Mouse (Mus musculus): ENCODE data around the gene Tnik. TPM values are rescaled to one million over a fixed set of nuclear protein-coding genes. Genes with fewer than 3 reads are reported as not detected.

The Tnik gene
- polyA plus RNA-seq, 1 experiment from 2014 or later = 16.9 TPM

DNA sequence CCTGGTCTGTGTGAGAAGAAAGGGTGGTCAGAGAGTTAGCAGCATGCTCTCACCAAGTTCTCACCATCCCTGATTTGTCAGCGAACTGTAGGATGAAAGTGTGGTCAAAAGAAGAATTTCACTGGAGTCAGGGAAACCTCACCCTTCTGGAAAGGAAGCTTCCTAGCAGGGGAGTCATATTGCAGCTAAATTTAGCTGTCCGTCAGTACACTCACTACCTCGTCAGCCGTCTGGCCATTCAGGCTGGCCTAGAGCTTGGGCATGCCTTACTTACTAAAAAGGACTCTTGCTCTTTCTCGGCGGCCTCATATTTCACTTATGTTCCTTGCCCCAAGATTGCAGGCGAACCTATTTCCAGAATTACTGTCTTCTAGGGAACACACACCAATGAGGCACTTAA is 222.7 kb downstream of the Tnik start:
- no peaks in the 10 kb centered on the region for H3K36me3 ChIP-seq (ENCODE audit: control insufficient read depth, insufficient read depth, low read length)
- no peak overlapping the region for H3K27ac ChIP-seq (ENCODE audit: low read length)
- ATAC-seq (ENCODE audit: insufficient read depth, low FRiP score) = no peak
- 75% methylated on average over 7 of the region's 7 CpGs for WGBS
- H3K9ac ChIP-seq (ENCODE audit: low read length) = no peak overlapping the region
- H3K4me1 ChIP-seq (ENCODE audit: control insufficient read depth, insufficient read depth, low read length) = no peaks in the 10 kb centered on the region
- 0 out of 2 replicates have a peak, but pooled peaks cover 4% of the 10 kb centered on the region for H3K9me3 ChIP-seq (replicated peaks; ENCODE audit: control insufficient read depth, low read length)
- H3K4me2 ChIP-seq (ENCODE audit: low read depth, low read length) = no peak overlapping the region
- no peaks in the 10 kb centered on the region for H3K27me3 ChIP-seq (ENCODE audit: control insufficient read depth, insufficient read depth, low read length)
- H3K4me3 ChIP-seq (replicated peaks; ENCODE audit: low read length) = no peak overlapping the region

DNA sequence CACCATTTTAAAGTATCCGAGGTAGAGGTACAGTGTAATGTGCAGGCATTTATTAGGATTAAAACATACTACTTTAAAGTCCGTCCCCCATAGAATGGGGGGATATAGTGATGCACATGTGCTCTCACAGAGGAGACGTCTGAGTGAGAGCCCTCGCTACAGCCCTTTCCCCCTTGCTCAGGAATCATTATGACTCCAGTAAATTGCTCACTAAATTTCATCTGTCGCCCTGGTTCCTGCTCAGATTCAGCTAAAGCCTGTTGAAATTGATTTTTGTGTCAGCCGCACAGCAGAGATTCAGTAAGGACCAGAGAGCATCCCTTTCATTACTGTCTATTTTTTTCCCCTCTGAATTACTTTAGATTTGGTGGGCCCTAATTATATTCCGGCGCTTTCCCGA is 224.4 kb downstream of the Tnik start:
- no peaks in the 10 kb centered on the region for H3K4me1 ChIP-seq (ENCODE audit: control insufficient read depth, insufficient read depth, low read length)
- H3K9ac ChIP-seq (ENCODE audit: low read length) = no peak overlapping the region
- H3K36me3 ChIP-seq (ENCODE audit: control insufficient read depth, insufficient read depth, low read length) = no peaks in the 10 kb centered on the region
- ATAC-seq (ENCODE audit: insufficient read depth, low FRiP score) = no peak
- 79% methylated on average over 9 of the region's 9 CpGs for WGBS
- 0 out of 2 replicates have a peak, but pooled peaks cover 4% of the 10 kb centered on the region for H3K9me3 ChIP-seq (replicated peaks; ENCODE audit: control insufficient read depth, low read length)
- no peak overlapping the region for H3K27ac ChIP-seq (ENCODE audit: low read length)
- no peak overlapping the region for H3K4me3 ChIP-seq (replicated peaks; ENCODE audit: low read length)
- H3K27me3 ChIP-seq (ENCODE audit: control insufficient read depth, insufficient read depth, low read length) = no peaks in the 10 kb centered on the region
- no peak overlapping the region for H3K4me2 ChIP-seq (ENCODE audit: low read depth, low read length)

DNA sequence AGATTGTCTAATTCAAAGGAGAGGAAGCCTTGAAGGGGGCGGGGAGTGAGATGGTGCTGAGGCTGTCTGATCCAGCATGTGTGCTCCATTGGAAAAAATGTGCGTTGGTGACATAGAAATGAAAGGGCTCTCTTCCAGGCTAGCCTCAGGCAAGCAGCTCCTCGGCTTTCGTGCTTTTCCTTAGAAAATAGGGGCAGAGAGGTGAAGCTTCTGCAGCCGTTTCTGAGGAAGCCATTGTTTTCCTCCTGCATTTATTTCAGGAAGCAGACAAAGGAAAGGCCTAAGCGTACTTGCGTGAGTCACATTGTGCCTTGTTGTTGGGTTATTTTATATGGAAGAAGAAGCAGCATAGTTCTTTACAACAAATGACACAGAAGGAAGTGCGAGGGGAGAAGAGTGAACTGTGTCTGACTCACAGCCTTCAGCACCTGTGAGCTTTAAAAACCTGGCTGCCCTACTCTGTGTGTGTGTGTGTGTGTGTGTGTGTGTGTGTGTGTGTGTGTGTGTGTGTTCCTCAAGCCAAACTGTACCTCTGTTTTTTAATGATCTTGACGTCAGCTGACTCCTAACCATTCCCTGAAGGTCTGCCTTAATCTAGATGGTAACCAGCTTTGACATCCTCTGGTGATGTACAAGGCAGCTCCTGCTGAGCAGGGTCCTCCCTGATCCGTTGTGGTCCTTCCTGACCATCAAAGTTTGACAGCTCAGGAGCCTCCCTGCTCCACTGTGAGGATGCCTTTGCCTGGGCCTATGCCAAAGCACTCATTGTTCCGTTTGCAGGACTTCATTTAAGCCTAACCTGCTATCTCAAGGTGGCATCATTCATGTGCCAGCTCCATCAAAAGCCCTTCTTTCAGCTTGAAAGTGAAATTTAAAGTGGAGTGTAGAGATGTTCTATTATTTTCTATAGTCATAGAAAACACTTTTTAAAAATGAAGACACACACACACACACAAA is 228.3 kb downstream of the Tnik start:
- H3K9ac ChIP-seq (ENCODE audit: low read length) = no peak overlapping the region
- no peaks in the 10 kb centered on the region for H3K27me3 ChIP-seq (ENCODE audit: control insufficient read depth, insufficient read depth, low read length)
- 63% methylated on average over 11 of the region's 11 CpGs for WGBS
- no peak for ATAC-seq (ENCODE audit: insufficient read depth, low FRiP score)
- H3K9me3 ChIP-seq (replicated peaks; ENCODE audit: control insufficient read depth, low read length) = 0 out of 2 replicates have a peak, but pooled peaks cover 4% of the 10 kb centered on the region
- no peak overlapping the region for H3K27ac ChIP-seq (ENCODE audit: low read length)
- no peaks in the 10 kb centered on the region for H3K36me3 ChIP-seq (ENCODE audit: control insufficient read depth, insufficient read depth, low read length)
- no peak overlapping the region for H3K4me2 ChIP-seq (ENCODE audit: low read depth, low read length)
- H3K4me1 ChIP-seq (ENCODE audit: control insufficient read depth, insufficient read depth, low read length) = no peaks in the 10 kb centered on the region
- H3K4me3 ChIP-seq (replicated peaks; ENCODE audit: low read length) = no peak overlapping the region

DNA sequence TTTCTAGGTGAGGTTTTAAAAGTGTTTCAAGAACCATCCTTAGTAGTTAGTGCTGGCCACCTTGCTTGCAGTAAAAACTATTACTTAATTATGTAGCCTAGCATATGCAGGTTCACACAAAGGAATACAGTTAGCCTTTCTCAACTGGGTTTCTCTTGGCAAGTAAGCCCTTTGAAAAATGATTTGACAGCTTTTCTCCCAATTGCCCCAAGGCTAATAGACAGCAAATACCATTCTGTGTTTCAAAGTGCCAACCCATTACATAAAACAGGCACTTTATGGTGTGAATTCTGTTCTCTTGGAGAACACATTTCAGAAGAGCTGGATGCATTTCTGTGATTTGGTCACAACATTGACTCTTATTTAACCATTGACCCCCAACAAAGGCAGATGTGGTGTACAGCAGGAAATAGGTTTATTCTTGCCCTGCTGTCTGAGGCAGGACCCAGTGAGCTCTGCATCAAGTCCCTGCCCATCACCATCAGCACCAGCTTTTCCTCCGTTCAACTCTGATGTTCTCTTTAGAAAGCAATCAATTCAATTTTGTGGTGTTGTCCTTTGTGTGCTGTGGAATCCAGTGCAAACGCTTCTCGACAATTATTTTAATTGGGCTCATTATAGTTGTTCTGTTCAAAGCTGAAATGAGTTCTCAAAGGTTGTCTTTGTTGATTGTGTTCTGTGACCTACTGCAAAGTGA is 233.9 kb downstream of the Tnik start:
- 77% methylated on average over 3 of the region's 3 CpGs for WGBS
- H3K4me1 ChIP-seq (ENCODE audit: control insufficient read depth, insufficient read depth, low read length) = no peaks in the 10 kb centered on the region
- H3K9ac ChIP-seq (ENCODE audit: low read length) = no peak overlapping the region
- H3K36me3 ChIP-seq (ENCODE audit: control insufficient read depth, insufficient read depth, low read length) = no peaks in the 10 kb centered on the region
- no peaks in the 10 kb centered on the region for H3K9me3 ChIP-seq (replicated peaks; ENCODE audit: control insufficient read depth, low read length)
- no peaks in the 10 kb centered on the region for H3K27me3 ChIP-seq (ENCODE audit: control insufficient read depth, insufficient read depth, low read length)
- ATAC-seq (ENCODE audit: insufficient read depth, low FRiP score) = no peak
- no peak overlapping the region for H3K27ac ChIP-seq (ENCODE audit: low read length)
- H3K4me2 ChIP-seq (ENCODE audit: low read depth, low read length) = no peak overlapping the region
- H3K4me3 ChIP-seq (replicated peaks; ENCODE audit: low read length) = no peak overlapping the region

DNA sequence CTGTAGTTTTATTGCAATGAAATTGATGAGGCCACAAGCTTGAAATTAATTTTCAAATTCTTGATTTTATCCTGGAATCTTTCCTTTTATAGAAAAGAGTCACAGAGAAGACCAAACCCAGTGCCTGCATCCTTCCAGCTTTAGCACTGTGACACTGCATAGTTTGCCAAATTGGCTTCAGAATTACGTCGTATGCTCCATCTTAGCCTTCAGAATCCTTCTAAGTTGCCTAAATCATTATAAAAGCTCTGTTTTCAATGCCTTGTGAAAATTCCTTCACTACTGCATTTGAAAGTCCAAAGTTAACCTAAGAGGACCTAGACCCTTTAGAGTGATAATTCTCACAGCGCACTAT is 234.5 kb downstream of the Tnik start:
- no peak for ATAC-seq (ENCODE audit: insufficient read depth, low FRiP score)
- 85% methylated on average over 3 of the region's 3 CpGs for WGBS
- no peaks in the 10 kb centered on the region for H3K4me1 ChIP-seq (ENCODE audit: control insufficient read depth, insufficient read depth, low read length)
- H3K4me3 ChIP-seq (replicated peaks; ENCODE audit: low read length) = no peak overlapping the region
- no peaks in the 10 kb centered on the region for H3K27me3 ChIP-seq (ENCODE audit: control insufficient read depth, insufficient read depth, low read length)
- no peak overlapping the region for H3K27ac ChIP-seq (ENCODE audit: low read length)
- no peaks in the 10 kb centered on the region for H3K36me3 ChIP-seq (ENCODE audit: control insufficient read depth, insufficient read depth, low read length)
- H3K4me2 ChIP-seq (ENCODE audit: low read depth, low read length) = no peak overlapping the region
- no peaks in the 10 kb centered on the region for H3K9me3 ChIP-seq (replicated peaks; ENCODE audit: control insufficient read depth, low read length)
- H3K9ac ChIP-seq (ENCODE audit: low read length) = no peak overlapping the region

DNA sequence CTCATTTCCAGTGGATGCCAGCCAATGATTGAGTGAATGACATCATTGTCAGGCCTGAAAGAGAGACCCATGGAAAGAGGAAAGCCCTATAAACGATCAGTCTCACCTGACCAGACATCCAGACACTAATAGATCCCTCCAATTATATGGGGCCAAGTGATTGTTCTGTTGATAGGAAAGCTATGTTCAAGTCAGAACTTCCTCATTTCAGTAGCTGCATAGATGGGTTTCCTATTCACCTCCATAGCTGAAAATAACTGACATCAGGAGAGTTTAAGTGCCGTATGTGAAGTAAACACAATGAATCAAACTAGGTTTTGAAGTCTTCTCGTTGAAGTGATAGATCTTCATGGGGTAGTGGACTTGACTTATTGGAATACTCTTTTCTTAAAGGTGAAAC is 239.7 kb downstream of the Tnik start:
- no peaks in the 10 kb centered on the region for H3K9me3 ChIP-seq (replicated peaks; ENCODE audit: control insufficient read depth, low read length)
- H3K27me3 ChIP-seq (ENCODE audit: control insufficient read depth, insufficient read depth, low read length) = no peaks in the 10 kb centered on the region
- no peak overlapping the region for H3K27ac ChIP-seq (ENCODE audit: low read length)
- H3K36me3 ChIP-seq (ENCODE audit: control insufficient read depth, insufficient read depth, low read length) = no peaks in the 10 kb centered on the region
- H3K4me3 ChIP-seq (replicated peaks; ENCODE audit: low read length) = no peak overlapping the region
- H3K9ac ChIP-seq (ENCODE audit: low read length) = no peak overlapping the region
- no peaks in the 10 kb centered on the region for H3K4me1 ChIP-seq (ENCODE audit: control insufficient read depth, insufficient read depth, low read length)
- no peak for ATAC-seq (ENCODE audit: insufficient read depth, low FRiP score)
- WGBS = 78% methylated on average over 3 of the region's 3 CpGs
- H3K4me2 ChIP-seq (ENCODE audit: low read depth, low read length) = no peak overlapping the region

DNA sequence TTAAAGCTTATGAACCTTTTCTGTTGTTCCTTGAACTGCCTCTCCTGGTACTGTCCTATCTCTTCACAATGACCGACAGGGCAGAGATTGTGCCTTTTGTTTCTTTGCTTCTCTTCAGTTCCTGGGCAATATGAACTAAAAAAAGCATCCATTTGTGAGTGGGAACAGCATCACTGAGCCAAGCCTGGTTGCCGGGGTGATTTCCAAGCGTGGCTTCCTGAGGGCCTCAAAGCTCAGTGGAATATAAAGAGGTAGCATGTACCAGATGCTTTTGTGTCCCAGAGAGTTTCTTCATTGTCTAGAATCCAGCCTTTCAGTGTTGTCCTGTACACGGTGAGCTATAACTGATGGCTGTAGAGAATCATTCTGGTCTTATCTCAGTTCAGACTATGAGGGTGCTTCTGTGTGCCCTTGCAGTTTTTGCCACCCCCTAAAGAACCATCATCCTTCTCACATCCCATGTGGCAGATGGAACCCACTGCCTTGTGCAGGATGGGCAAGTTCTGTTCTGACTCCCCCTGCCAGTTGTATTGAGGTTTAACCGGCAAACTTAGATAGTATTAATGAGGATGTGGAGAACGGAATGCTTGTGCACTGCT is 246.4 kb downstream of the Tnik start:
- H3K4me3 ChIP-seq (replicated peaks; ENCODE audit: low read length) = no peak overlapping the region
- WGBS = 79% methylated on average over 6 of the region's 6 CpGs
- H3K27ac ChIP-seq (ENCODE audit: low read length) = no peak overlapping the region
- no peak for ATAC-seq (ENCODE audit: insufficient read depth, low FRiP score)
- no peak overlapping the region for H3K4me2 ChIP-seq (ENCODE audit: low read depth, low read length)
- no peaks in the 10 kb centered on the region for H3K9me3 ChIP-seq (replicated peaks; ENCODE audit: control insufficient read depth, low read length)
- no peak overlapping the region for H3K9ac ChIP-seq (ENCODE audit: low read length)
- H3K27me3 ChIP-seq (ENCODE audit: control insufficient read depth, insufficient read depth, low read length) = no peaks in the 10 kb centered on the region
- no peaks in the 10 kb centered on the region for H3K36me3 ChIP-seq (ENCODE audit: control insufficient read depth, insufficient read depth, low read length)
- no peaks in the 10 kb centered on the region for H3K4me1 ChIP-seq (ENCODE audit: control insufficient read depth, insufficient read depth, low read length)

DNA sequence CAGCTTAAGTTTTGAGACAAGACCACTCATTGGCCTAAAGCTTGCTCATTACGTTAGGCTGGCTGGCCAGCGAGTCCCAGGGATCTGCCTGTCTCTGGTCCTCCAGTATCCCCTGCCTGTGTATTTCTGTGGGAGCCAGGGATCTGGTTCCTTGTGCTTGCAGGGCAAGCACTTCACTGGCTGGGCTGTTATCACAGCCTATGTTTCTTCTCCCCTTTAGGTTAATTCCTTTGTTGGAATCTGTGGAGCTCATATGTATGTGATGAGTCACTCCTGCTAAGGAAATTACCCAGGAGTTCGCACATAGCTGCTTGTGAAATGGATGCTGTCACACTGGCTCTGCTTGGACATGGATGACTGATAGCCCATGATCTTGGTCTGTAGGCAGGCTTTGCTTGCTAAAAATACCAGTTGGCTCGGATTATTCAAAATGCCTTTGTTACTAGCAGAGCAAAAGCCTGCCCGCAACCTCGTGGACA is 260.0 kb downstream of the Tnik start:
- Histone ChIP-seq H3K4me1 (ENCODE audit: control insufficient read depth, insufficient read depth, low read length) (peaks cover 5% of the 10 kb centered on the region), H3K4me2 (ENCODE audit: low read depth, low read length) (no peak overlapping the region), H3K36me3 (ENCODE audit: control insufficient read depth, insufficient read depth, low read length) (no peaks in the 10 kb centered on the region), H3K4me3 (replicated peaks; ENCODE audit: low read length) (no peak overlapping the region), H3K27me3 (ENCODE audit: control insufficient read depth, insufficient read depth, low read length) (no peaks in the 10 kb centered on the region), H3K9ac (ENCODE audit: low read length) (no peak overlapping the region), H3K27ac (ENCODE audit: low read length) (peak overlapping the region; percentile 12), H3K9me3 (replicated peaks; ENCODE audit: control insufficient read depth, low read length) (no peaks in the 10 kb centered on the region)
- 36% methylated on average over 6 of the region's 6 CpGs for WGBS
- ATAC-seq (ENCODE audit: insufficient read depth, low FRiP score) = peak; percentile 85; the same call in 1 of the 2 replicates
